Mouse (Mus musculus) stomach, embryonic 14.5 days (tissue): ENCODE results near the gene Pde4b. TPM values are rescaled to one million over a fixed set of nuclear protein-coding genes. Genes with fewer than 3 reads are reported as not detected.
A peak's percentile ranks its signal among the peaks of the same experiment; 100 is the strongest.

Experiments
- ATAC-seq: fragments of 200-750 bp; cut with Nextera tagmentation; 2 replicates; pipeline ENCODE4 v1.8.0; 2017; ENCODE audit warnings: low read depth, moderate TSS enrichment; ENCODE audit not compliant: insufficient number of reproducible peaks, insufficient read depth, low FRiP score
- H3K27ac ChIP-seq: fragments of 300-500 bp; sonication (generic); 2 replicates; pipeline ENCODE4 v1.5.1; 2014; ENCODE audit warnings: mild to moderate bottlenecking, low read length, moderate library complexity, mixed read lengths
- H3K27me3 ChIP-seq: fragments of 300-500 bp; sonication (generic); 2 replicates; pipeline ENCODE4 v1.6.1; 2014; ENCODE audit warnings: low read length, control low read depth, mixed read lengths; ENCODE audit not compliant: control insufficient read depth, insufficient read depth
- H3K36me3 ChIP-seq: fragments of 300-500 bp; sonication (generic); 2 replicates; pipeline ENCODE4 v1.6.1; 2014; ENCODE audit warnings: mild to moderate bottlenecking, control low read depth, low read length, moderate library complexity, mixed read lengths; ENCODE audit not compliant: control insufficient read depth, insufficient read depth
- H3K4me1 ChIP-seq: fragments of 300-500 bp; sonication (generic); 2 replicates; pipeline ENCODE4 v1.6.1; 2014; ENCODE audit warnings: low read length, control low read depth, mixed read lengths; ENCODE audit not compliant: control insufficient read depth, insufficient read depth
- H3K4me2 ChIP-seq: fragments of 300-500 bp; sonication (generic); replicated peaks from 2 replicates; pipeline ENCODE4 v1.6.1; 2014; ENCODE audit warnings: low read depth, low read length, control low read depth
- H3K4me3 ChIP-seq: fragments of 300-500 bp; sonication (generic); 2 replicates; pipeline ENCODE4 v1.5.1; 2014; ENCODE audit warnings: low read depth, low read length, control low read depth
- H3K9ac ChIP-seq: fragments of 300-500 bp; sonication (generic); replicated peaks from 2 replicates; pipeline ENCODE4 v1.6.1; 2014; ENCODE audit warnings: low read depth, mild to moderate bottlenecking, control low read depth, low read length, moderate library complexity, mixed read lengths
- H3K9me3 ChIP-seq: fragments of 300-500 bp; sonication (generic); 2 replicates; pipeline ENCODE4 v1.6.1; 2016; ENCODE audit warnings: low read depth, low read length, control low read depth; ENCODE audit not compliant: control insufficient read depth
- WGBS: fragments of 180-500 bp; shearing (Covaris S2); extraction: QIAGEN DNeasy Blood & Tissue Kit; methylation state at CpG from one replicate; pipeline ENCODE4 v1.1.7; 2014; 5-methylcytosine and 5-hydroxymethylcytosine counted together
- polyA plus RNA-seq: library from polyadenylated mRNA; unstranded; fragments of >200 nt; fragmentation: Nextera tagmentation; extraction: Ambion mirVana; gene quantifications from 2 replicates; pipeline ENCODE4 v1.2.1, GENCODE M21; 2014

Gene Pde4b
- polyA plus RNA-seq, 1 experiment from 2014 or later: 16.5 TPM

DNA sequence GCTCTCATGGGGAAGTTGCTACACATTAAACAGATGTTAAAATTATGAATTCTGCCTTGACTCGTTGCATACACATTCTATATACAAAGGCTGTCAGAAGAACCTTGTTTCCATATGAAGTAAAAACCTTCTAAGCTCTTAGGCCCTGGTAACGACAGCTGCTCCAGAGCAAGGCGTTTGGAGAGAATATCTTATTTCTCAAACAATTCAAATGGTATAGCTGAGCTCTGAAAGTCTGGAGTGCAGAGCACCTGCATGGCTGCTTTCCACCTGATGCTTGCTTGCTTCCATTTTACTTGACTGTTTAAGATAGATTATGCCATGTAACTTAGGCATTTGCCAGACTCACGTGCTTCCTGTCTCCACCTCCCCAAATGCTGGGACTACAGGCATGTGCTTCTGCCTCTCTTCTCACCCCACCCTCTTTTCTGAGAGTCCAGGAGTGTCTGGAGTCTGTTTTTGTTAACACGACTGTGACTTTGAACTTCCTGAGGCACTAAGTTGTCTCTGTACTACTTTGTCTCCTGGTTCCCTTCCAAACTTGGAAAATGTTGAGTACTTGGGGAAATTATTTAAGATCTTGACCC is 229.4 kb downstream of the Pde4b start:
- Histone ChIP-seq H3K9ac (no peak overlapping the region), H3K9me3 (no peaks in the 10 kb centered on the region), H3K4me1 (no peaks in the 10 kb centered on the region; the same call in 1 of the 2 replicates), H3K27me3 (no peaks in the 10 kb centered on the region), H3K4me3 (no peak overlapping the region), H3K27ac (peak overlapping the region; percentile 40; the same call in 1 of the 2 replicates), H3K4me2 (no peak overlapping the region), H3K36me3 (no peaks in the 10 kb centered on the region)
- 33% methylated on average over 5 of the region's 5 CpGs for WGBS
- ATAC-seq: peak; percentile 67; the same call in 1 of the 2 replicates

- Histone ChIP-seq H3K4me2 (no peak overlapping the region), H3K9me3 (no peaks in the 10 kb centered on the region), H3K4me1 (no peaks in the 10 kb centered on the region; the same call in 1 of the 2 replicates), H3K36me3 (no peaks in the 10 kb centered on the region), H3K27ac (no peak overlapping the region), H3K27me3 (no peaks in the 10 kb centered on the region), H3K4me3 (no peak overlapping the region), H3K9ac (no peak overlapping the region)
- ATAC-seq: no peak
- 86% methylated on average over 6 of the region's 6 CpGs for WGBS
Observed at GRCm38 (mm10) chr4:102318596-102318995, 231.3 kb downstream of the Pde4b start.

DNA sequence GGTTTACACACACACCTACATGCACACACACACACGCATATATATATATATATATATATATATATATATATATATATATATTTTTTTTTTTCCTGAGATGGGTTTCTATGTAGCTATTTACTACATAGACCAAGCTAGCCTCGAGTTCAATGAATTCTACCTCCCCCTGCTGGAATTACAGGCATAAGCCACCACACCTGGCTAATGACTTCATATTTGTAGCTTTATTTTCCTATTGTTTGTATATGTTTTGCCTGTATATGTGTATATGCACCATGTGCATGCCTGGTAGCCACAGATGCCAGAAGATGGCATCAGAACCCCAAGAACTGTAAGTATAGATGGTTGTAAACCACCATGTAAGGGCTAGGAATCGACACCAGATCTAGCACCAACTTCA is 234.0 kb downstream of the Pde4b start:
- no peak overlapping the region for H3K27ac ChIP-seq
- no peaks in the 10 kb centered on the region for H3K36me3 ChIP-seq
- no peak overlapping the region for H3K4me3 ChIP-seq
- no peak for ATAC-seq
- H3K4me1 ChIP-seq: no peaks in the 10 kb centered on the region; the same call in 1 of the 2 replicates
- no peaks in the 10 kb centered on the region for H3K27me3 ChIP-seq
- no peaks in the 10 kb centered on the region for H3K9me3 ChIP-seq
- 73% methylated on average over 3 of the region's 3 CpGs for WGBS
- no peak overlapping the region for H3K4me2 ChIP-seq
- no peak overlapping the region for H3K9ac ChIP-seq

DNA sequence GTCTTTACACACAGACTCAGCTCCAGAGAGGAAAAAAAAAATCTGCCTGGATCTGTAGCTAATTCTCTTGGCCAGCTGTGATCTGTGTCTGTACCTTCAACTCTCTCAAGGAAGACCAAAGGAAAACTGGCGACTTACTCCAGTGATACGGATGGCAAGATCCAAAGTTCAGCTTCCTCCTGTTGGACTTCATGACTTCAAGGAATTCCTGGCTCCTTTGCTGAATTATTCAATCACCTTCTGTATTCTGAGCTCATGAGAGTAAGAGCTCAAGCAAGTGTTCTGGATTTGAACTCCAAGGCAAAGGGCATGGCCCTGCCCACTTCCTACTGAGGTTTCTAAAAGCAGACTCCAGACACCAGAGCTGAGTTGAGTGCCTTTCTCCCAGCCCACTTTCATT is 245.0 kb downstream of the Pde4b start:
- H3K9me3 ChIP-seq: no peaks in the 10 kb centered on the region
- ATAC-seq: no peak
- H3K4me3 ChIP-seq: no peak overlapping the region
- no peak overlapping the region for H3K9ac ChIP-seq
- no peak overlapping the region for H3K27ac ChIP-seq
- no peaks in the 10 kb centered on the region for H3K4me1 ChIP-seq
- H3K27me3 ChIP-seq: no peaks in the 10 kb centered on the region
- WGBS: 86% methylated on average over 2 of the region's 2 CpGs
- no peaks in the 10 kb centered on the region for H3K36me3 ChIP-seq
- no peak overlapping the region for H3K4me2 ChIP-seq

DNA sequence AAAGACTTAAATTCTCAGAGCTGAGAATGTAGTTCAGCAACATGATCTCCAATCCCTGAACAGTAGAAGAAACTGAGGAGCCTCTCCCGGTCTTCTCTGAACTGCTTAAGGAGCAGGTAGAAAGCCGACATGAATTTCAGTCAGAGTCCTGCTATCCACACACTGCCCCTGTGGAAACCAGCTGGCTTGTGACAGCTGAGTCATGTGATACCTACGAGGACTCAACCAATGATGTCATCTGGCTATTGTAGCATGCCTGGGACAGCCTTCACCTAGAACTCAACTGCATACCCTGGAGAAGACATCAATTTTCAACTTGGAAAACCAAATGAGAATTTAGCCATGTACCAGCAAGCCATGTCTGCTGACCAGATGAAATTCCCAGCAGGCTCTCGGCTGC is 245.5 kb downstream of the Pde4b start:
- Histone ChIP-seq H3K4me2 (no peak overlapping the region), H3K36me3 (no peaks in the 10 kb centered on the region), H3K4me3 (no peak overlapping the region), H3K9me3 (no peaks in the 10 kb centered on the region), H3K27me3 (no peaks in the 10 kb centered on the region), H3K9ac (no peak overlapping the region), H3K4me1 (no peaks in the 10 kb centered on the region), H3K27ac (no peak overlapping the region)
- ATAC-seq: no peak
- WGBS: 77% methylated on average over 4 of the region's 4 CpGs

DNA sequence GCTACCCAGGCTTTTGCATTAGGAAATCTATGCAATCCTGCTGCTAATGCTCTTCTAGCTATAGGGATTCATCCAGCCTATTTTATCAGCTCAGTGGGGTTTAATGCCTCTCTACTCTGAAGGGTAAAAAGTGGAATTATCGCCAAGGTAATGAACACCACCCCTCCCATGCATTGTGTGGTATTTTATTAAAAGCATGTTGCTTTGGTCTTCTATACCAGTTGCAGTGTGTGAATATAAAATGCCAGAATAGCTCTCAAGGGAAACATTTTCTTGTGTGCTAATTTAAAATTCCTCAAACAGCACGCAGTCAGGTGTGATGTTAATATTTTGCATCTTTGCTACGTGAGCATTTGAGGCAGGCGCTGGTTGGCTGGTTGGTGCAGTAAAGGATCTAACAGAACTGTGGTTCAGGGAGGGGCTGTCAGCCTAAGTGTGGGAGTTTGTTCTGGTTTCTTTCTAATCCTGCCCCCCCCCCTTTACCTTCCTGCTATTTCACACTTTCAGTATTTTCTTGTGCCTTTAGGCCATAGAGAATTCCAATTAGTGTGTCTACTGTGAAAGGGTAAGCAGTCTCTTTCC is 259.7 kb downstream of the Pde4b start:
- H3K27me3 ChIP-seq: no peaks in the 10 kb centered on the region
- no peak overlapping the region for H3K4me3 ChIP-seq
- no peak for ATAC-seq
- 87% methylated on average over 4 of the region's 4 CpGs for WGBS
- H3K4me2 ChIP-seq: no peak overlapping the region
- no peaks in the 10 kb centered on the region for H3K9me3 ChIP-seq
- no peak overlapping the region for H3K27ac ChIP-seq
- no peak overlapping the region for H3K9ac ChIP-seq
- no peaks in the 10 kb centered on the region for H3K4me1 ChIP-seq
- no peaks in the 10 kb centered on the region for H3K36me3 ChIP-seq

GRCm38 (mm10) chr4:102351476-102352475 is 264.4 kb downstream of the Pde4b start:
- Histone ChIP-seq H3K27ac (no peak overlapping the region), H3K36me3 (no peaks in the 10 kb centered on the region), H3K9ac (no peak overlapping the region), H3K4me3 (no peak overlapping the region), H3K27me3 (no peaks in the 10 kb centered on the region), H3K4me2 (no peak overlapping the region), H3K4me1 (no peaks in the 10 kb centered on the region), H3K9me3 (no peaks in the 10 kb centered on the region)
- no peak for ATAC-seq
- WGBS: 69% methylated on average over 1 of the region's 1 CpGs

DNA sequence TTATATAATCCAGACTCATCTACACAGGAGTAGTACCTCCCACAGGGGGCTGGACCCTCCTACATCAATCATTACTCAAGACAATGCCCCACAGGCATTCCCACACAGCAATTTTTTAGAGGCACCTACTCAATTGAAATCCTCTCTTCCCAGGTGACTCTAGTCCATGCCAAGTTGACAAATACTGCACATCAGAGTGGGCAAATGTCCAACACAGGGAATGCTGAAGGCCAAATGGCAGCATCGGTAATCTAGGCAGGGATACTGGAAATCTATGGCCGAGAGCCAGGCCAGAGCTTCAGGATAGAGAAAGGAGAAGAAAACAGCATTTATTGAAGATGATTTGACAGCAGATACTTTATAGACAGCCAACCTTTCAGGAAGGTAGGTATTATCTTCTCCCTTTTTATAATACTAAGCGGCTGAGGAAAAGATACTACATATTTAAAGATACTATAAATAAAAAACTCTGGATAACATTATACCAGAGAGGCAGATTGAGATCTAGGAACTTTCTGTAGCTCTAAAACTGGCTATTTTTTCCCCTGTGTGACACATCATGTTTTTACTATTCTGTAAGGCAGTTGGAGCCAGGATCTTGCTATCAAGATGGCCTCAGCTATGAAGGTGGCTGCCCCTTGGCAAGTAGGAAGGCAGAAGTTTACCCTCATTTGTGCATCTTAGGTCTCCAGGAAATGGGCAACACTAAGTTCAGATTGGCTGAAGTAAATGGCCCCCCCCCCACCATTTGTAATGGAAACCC is 266.5 kb downstream of the Pde4b start:
- Histone ChIP-seq H3K4me3 (no peak overlapping the region), H3K36me3 (no peaks in the 10 kb centered on the region), H3K9me3 (no peaks in the 10 kb centered on the region), H3K27ac (no peak overlapping the region), H3K4me1 (no peaks in the 10 kb centered on the region), H3K4me2 (no peak overlapping the region), H3K9ac (no peak overlapping the region), H3K27me3 (no peaks in the 10 kb centered on the region)
- ATAC-seq: no peak
- 86% methylated on average over 3 of the region's 3 CpGs for WGBS
